Mouse (Mus musculus) frontal cortex, postnatal 36 days (tissue): Measurements from ENCODE around the gene Smarca1.

Source experiments
- DNase-seq, 2 experiments: peaks; one replicate each; pipeline ENCODE4 v3.0.0; 2022; ENCODE audit warnings: low spot score in 2 of 2

The Smarca1 gene

DNA sequence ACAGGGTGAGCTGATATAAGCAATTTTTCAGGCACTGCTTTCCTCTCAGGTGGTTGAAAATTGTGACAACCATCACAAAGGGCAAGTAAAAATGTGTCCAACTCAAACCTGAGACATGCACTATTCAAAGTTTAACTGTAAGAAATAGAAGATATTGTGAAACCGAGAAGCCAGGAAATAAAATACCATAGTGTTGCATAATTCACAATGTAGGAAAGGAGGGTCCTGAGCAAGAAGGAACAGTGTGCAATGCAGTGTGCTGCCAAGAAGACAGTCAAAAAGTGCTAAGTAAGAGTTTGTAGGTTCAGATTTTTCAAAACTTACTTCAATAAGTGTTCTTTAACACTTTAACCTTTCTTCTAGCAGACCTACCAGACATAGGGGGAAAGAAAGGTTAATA lies 128.3 kb downstream of the Smarca1 start:
- no peak for DNase-seq

DNA sequence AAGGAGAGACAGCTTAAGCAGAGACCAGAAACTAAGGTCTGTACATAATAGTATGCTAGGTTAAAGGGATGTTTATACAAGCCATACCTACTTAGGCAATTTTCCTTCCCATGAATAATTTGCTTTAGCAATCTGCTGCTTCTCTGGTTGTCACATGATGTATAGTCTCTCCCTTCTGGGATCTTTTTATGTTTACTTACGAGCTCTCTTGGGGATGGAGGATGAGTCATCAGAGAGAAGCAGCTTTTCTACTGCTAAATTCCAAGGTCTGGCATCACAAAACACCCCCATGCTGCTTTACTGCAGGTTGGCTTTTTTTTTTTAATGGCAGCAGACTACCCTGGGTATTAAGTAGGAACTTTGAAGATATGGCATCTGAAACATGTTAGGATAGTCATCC lies 132.6 kb downstream of the Smarca1 start:
- no peak for DNase-seq
